In the genomic region with DNA sequence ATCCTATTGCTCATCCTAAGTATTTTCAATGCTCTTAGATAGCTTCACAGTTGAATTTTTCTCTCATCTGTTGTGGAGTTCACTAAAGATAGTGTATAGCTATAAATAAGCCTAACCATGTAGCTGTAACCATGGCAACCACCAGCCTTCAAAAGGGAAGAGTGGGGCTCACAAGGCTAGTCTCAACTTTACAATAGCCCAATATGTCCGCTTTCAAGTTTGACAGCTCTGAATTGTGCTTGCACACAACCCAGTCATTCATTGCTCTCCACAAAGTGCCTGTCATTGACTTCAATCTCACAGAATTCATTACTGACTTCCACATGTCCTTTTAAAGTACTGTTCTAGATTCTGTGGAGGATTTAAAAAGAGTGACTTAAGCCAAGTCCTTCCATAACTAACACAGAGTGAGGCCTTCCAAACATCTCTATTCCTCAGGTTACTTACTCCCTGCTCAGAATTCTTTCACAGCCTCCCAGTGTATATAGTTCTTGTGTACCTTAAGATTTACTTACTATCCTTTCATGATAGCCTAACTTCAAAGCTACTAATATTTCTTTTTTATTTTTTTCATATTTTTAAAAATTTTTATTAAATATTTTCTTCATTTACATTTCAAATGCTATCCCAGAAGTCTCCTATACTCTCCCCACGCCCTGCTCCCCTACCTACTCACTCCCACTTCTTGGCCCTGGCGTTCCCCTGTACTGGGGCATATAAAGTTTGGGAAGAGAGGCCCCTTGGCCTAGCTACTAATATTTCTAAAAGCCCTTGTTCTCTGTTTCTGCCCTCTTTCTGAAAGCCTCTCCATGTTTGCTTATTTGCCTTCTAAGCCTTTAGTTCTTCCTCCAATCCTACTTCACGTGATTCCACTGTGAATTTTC, we compare ENCODE assay signal across 11 mouse cellular contexts.
DNase-seq lines count a peak whose midpoint lies in the region; ATAC-seq lines count a peak whose summit lies in the region.
"Had no signal": no experiment of that assay in that cellular context is flagged by ENCODE, and none has a peak within 500 bp of the region (broad histone marks: within the 10 kb centered on the region; RNA-seq: fewer than 3 reads in every experiment).

No protein-coding gene starts in this region.

- H3K27ac ChIP-seq in midbrain, embryonic 15.5 days = 0 out of 2 replicates have a peak overlapping the region, but pooled peaks have one; percentile 50
- H3K27ac ChIP-seq: embryonic facial prominence, embryonic 13.5 days had no signal

- WGBS in midbrain, embryonic 15.5 days = 49% methylated on average over 4 of the region's 4 CpGs

- H3K27me3 ChIP-seq in midbrain, embryonic 15.5 days (replicated peaks) = peaks cover 3% of the 10 kb centered on the region; the same call in 1 of the 2 replicates
- H3K27me3 ChIP-seq: embryonic facial prominence, embryonic 13.5 days had no signal

- H3K4me1 ChIP-seq in midbrain, embryonic 15.5 days = peaks cover 8% of the 10 kb centered on the region; the same call in 1 of the 2 replicates
- H3K4me1 ChIP-seq: embryonic facial prominence, embryonic 13.5 days had no signal

- no peaks in the 10 kb centered on the region for H3K9me3 ChIP-seq in midbrain, embryonic 15.5 days
- H3K9me3 ChIP-seq: embryonic facial prominence, embryonic 13.5 days had no signal

- ATAC-seq in midbrain, embryonic 15.5 days (replicated peaks) = peak; percentile 95

- H3K4me3 ChIP-seq in midbrain, embryonic 15.5 days = no peak overlapping the region
- H3K4me3 ChIP-seq: embryonic facial prominence, embryonic 13.5 days had no signal

- peak; percentile 13 for DNase-seq in retina, embryonic 14.5 days (ENCODE audit: low spot score)
- DNase-seq in retina, postnatal 1 day = no peak
- DNase-seq in layer of hippocampus, adult 8-10 months (ENCODE audit: low spot score in 2 of 2) = peak; percentile 26 to 40
- no peak for DNase-seq in cerebellum, postnatal 25 days
- DNase-seq in gastrocnemius, adult 8-10 months (ENCODE audit: low spot score in 2 of 2) = no peak
- DNase-seq in gastrocnemius, postnatal 10 days = no peak
- DNase-seq in lung, postnatal 25 days (ENCODE audit: low spot score) = no peak
- DNase-seq: heart, postnatal 14 days; liver had no signal

- no peaks in the 10 kb centered on the region for H3K36me3 ChIP-seq in midbrain, embryonic 15.5 days (replicated peaks)
- H3K36me3 ChIP-seq: embryonic facial prominence, embryonic 13.5 days had no signal

- no peak overlapping the region for H3K9ac ChIP-seq in midbrain, embryonic 15.5 days
- H3K9ac ChIP-seq: embryonic facial prominence, embryonic 13.5 days had no signal

- H3K4me2 ChIP-seq in midbrain, embryonic 15.5 days = no peak overlapping the region
- H3K4me2 ChIP-seq: embryonic facial prominence, embryonic 13.5 days had no signal

Comparison
In these comparisons a context has a peak if more than half of its experiments do, and no peak if none do; other contexts are left out.
1. DNase-seq: peak in retina, embryonic 14.5 days (single experiment) and layer of hippocampus, adult 8-10 months (2 of 2); none in retina, postnatal 1 day (single experiment), cerebellum, postnatal 25 days (0 of 2), gastrocnemius, adult 8-10 months (0 of 2), gastrocnemius, postnatal 10 days (single experiment) and lung, postnatal 25 days (single experiment).